Mouse (Mus musculus): ENCODE data around the gene Pcsk7. TPM values are rescaled to one million over a fixed set of nuclear protein-coding genes. Genes with fewer than 3 reads are reported as not detected.

Gene Pcsk7
- 19.4 and 19.7 TPM in 2 replicates for polyA plus RNA-seq (2016; fragmentation: Nextera tagmentation; extraction: Ambion mirVana)

- H3K27ac ChIP-seq (ENCODE audit: poor library complexity, severe bottlenecking) = peak within 1 kb of the TSS; percentile 96
- H3K9ac ChIP-seq = peak within 1 kb of the TSS; percentile 97
- peak; percentile 95 for ATAC-seq (ENCODE audit: insufficient number of reproducible peaks, low FRiP score)
- WGBS = under 1% methylated on average over 79 of the region's 80 CpGs
- peak within 1 kb of the TSS; percentile 95 for H3K4me3 ChIP-seq
- no peaks in the 10 kb centered on the region for H3K9me3 ChIP-seq (replicated peaks)
- H3K36me3 ChIP-seq = peaks cover 45% of the 10 kb centered on the region
- no peaks in the 10 kb centered on the region for H3K27me3 ChIP-seq (replicated peaks)
- H3K4me2 ChIP-seq = peak within 1 kb of the TSS; percentile 80
- peaks cover 21% of the 10 kb centered on the region for H3K4me1 ChIP-seq (replicated peaks)
These were observed at the start of gene Pcsk7, which contains the start of gene Rnf214 for GRCm38 (mm10) chr9:45906355-45907077. Gene Pcsk7 (plus strand): TSS chr9:45906497. Gene Rnf214 (minus strand): TSS chr9:45906911.

GRCm38 (mm10) chr9:45859364-45859763 is 46.9 kb upstream of the Pcsk7 start:
- ATAC-seq (ENCODE audit: insufficient number of reproducible peaks, low FRiP score) = no peak
- peaks cover 96% of the 10 kb centered on the region for H3K36me3 ChIP-seq
- 90% methylated on average over 10 of the region's 10 CpGs for WGBS

GRCm38 (mm10) chr9:45861813-45862212 is 44.5 kb upstream of the Pcsk7 start:
- Histone ChIP-seq H3K9me3 (replicated peaks) (no peaks in the 10 kb centered on the region), H3K27me3 (replicated peaks) (no peaks in the 10 kb centered on the region), H3K4me3 (no peak overlapping the region), H3K9ac (no peak overlapping the region), H3K27ac (ENCODE audit: poor library complexity, severe bottlenecking) (no peak overlapping the region), H3K4me2 (no peak overlapping the region), H3K36me3 (peaks cover 94% of the 10 kb centered on the region), H3K4me1 (replicated peaks) (no peaks in the 10 kb centered on the region)
- ATAC-seq (ENCODE audit: insufficient number of reproducible peaks, low FRiP score) = no peak
- 90% methylated on average over 7 of the region's 7 CpGs for WGBS

More at GRCm38 (mm10) chr9:45859364-45859763, 46.9 kb upstream of the Pcsk7 start:
- H3K9me3 ChIP-seq (replicated peaks) = no peaks in the 10 kb centered on the region
- H3K27me3 ChIP-seq (replicated peaks) = no peaks in the 10 kb centered on the region
- H3K27ac ChIP-seq (ENCODE audit: poor library complexity, severe bottlenecking) = no peak overlapping the region
- no peak overlapping the region for H3K4me2 ChIP-seq
- no peak overlapping the region for H3K9ac ChIP-seq
- H3K4me1 ChIP-seq (replicated peaks) = no peaks in the 10 kb centered on the region
- H3K4me3 ChIP-seq = no peak overlapping the region

- WGBS = 96% methylated on average over 3 of the region's 3 CpGs
- ATAC-seq (ENCODE audit: insufficient number of reproducible peaks, low FRiP score) = no peak
These were observed 37.1 kb upstream of the Pcsk7 start for GRCm38 (mm10) chr9:45869181-45869580.

GRCm38 (mm10) chr9:45870265-45870664 is 36.0 kb upstream of the Pcsk7 start:
- no peaks in the 10 kb centered on the region for H3K9me3 ChIP-seq (replicated peaks)
- H3K27me3 ChIP-seq (replicated peaks) = no peaks in the 10 kb centered on the region
- no peak overlapping the region for H3K4me2 ChIP-seq
- H3K9ac ChIP-seq = no peak overlapping the region
- ATAC-seq (ENCODE audit: insufficient number of reproducible peaks, low FRiP score) = no peak
- no peak overlapping the region for H3K27ac ChIP-seq (ENCODE audit: poor library complexity, severe bottlenecking)
- no peak overlapping the region for H3K4me3 ChIP-seq
- no peaks in the 10 kb centered on the region for H3K4me1 ChIP-seq (replicated peaks)
- H3K36me3 ChIP-seq = peaks cover 81% of the 10 kb centered on the region
- 89% methylated on average over 3 of the region's 3 CpGs for WGBS

More at GRCm38 (mm10) chr9:45869181-45869580, 37.1 kb upstream of the Pcsk7 start:
- H3K36me3 ChIP-seq = peaks cover 85% of the 10 kb centered on the region
- no peaks in the 10 kb centered on the region for H3K9me3 ChIP-seq (replicated peaks)
- no peak overlapping the region for H3K27ac ChIP-seq (ENCODE audit: poor library complexity, severe bottlenecking)
- no peak overlapping the region for H3K4me3 ChIP-seq
- H3K9ac ChIP-seq = no peak overlapping the region
- no peaks in the 10 kb centered on the region for H3K27me3 ChIP-seq (replicated peaks)
- H3K4me2 ChIP-seq = no peak overlapping the region
- no peaks in the 10 kb centered on the region for H3K4me1 ChIP-seq (replicated peaks)

GRCm38 (mm10) chr9:45877928-45878327 is 28.4 kb upstream of the Pcsk7 start:
- H3K36me3 ChIP-seq = peaks cover 61% of the 10 kb centered on the region
- no peaks in the 10 kb centered on the region for H3K4me1 ChIP-seq (replicated peaks)
- H3K27ac ChIP-seq (ENCODE audit: poor library complexity, severe bottlenecking) = no peak overlapping the region
- no peak for ATAC-seq (ENCODE audit: insufficient number of reproducible peaks, low FRiP score)
- H3K9ac ChIP-seq = no peak overlapping the region
- no peak overlapping the region for H3K4me3 ChIP-seq
- H3K27me3 ChIP-seq (replicated peaks) = no peaks in the 10 kb centered on the region
- 76% methylated on average over 2 of the region's 2 CpGs for WGBS
- H3K4me2 ChIP-seq = no peak overlapping the region
- H3K9me3 ChIP-seq (replicated peaks) = no peaks in the 10 kb centered on the region

- Histone ChIP-seq H3K4me2 (no peak overlapping the region), H3K4me3 (no peak overlapping the region), H3K27me3 (replicated peaks) (no peaks in the 10 kb centered on the region), H3K9ac (no peak overlapping the region), H3K9me3 (replicated peaks) (no peaks in the 10 kb centered on the region), H3K36me3 (peaks cover 89% of the 10 kb centered on the region), H3K4me1 (replicated peaks) (no peaks in the 10 kb centered on the region), H3K27ac (ENCODE audit: poor library complexity, severe bottlenecking) (no peak overlapping the region)
- no peak for ATAC-seq (ENCODE audit: insufficient number of reproducible peaks, low FRiP score)
These were observed 12.6 kb upstream of the Pcsk7 start for GRCm38 (mm10) chr9:45893681-45894080.

- no peaks in the 10 kb centered on the region for H3K27me3 ChIP-seq (replicated peaks)
- H3K9ac ChIP-seq = no peak overlapping the region
- ATAC-seq (ENCODE audit: insufficient number of reproducible peaks, low FRiP score) = no peak
- H3K4me1 ChIP-seq (replicated peaks) = peaks cover 21% of the 10 kb centered on the region
- 51% methylated on average over 4 of the region's 4 CpGs for WGBS
- H3K4me3 ChIP-seq = peak overlapping the region; percentile 95
- H3K27ac ChIP-seq (ENCODE audit: poor library complexity, severe bottlenecking) = no peak overlapping the region
- no peaks in the 10 kb centered on the region for H3K9me3 ChIP-seq (replicated peaks)
- H3K36me3 ChIP-seq = peaks cover 31% of the 10 kb centered on the region
- H3K4me2 ChIP-seq = peak overlapping the region; percentile 80
These were observed 1.1 kb upstream of the Pcsk7 start for GRCm38 (mm10) chr9:45905196-45905595.

GRCm38 (mm10) chr9:45905811-45906237 is 473 bp upstream of the Pcsk7 start:
- Histone ChIP-seq H3K9me3 (replicated peaks) (no peaks in the 10 kb centered on the region), H3K36me3 (peaks cover 38% of the 10 kb centered on the region), H3K9ac (peak overlapping the region; percentile 97), H3K4me1 (replicated peaks) (peaks cover 21% of the 10 kb centered on the region), H3K27me3 (replicated peaks) (no peaks in the 10 kb centered on the region), H3K4me2 (peak overlapping the region; percentile 80), H3K27ac (ENCODE audit: poor library complexity, severe bottlenecking) (peak overlapping the region; percentile 96), H3K4me3 (peak overlapping the region; percentile 95)
- 0% methylated on average over 19 of the region's 27 CpGs for WGBS
- peak; percentile 57 for ATAC-seq (ENCODE audit: insufficient number of reproducible peaks, low FRiP score)

- Histone ChIP-seq H3K4me1 (replicated peaks) (peaks cover 21% of the 10 kb centered on the region), H3K27ac (ENCODE audit: poor library complexity, severe bottlenecking) (peak overlapping the region; percentile 96), H3K9ac (peak overlapping the region; percentile 97), H3K4me3 (peak overlapping the region; percentile 95), H3K9me3 (replicated peaks) (no peaks in the 10 kb centered on the region), H3K36me3 (peaks cover 46% of the 10 kb centered on the region), H3K27me3 (replicated peaks) (no peaks in the 10 kb centered on the region), H3K4me2 (peak overlapping the region; percentile 80)
- peak; percentile 29 for ATAC-seq (ENCODE audit: insufficient number of reproducible peaks, low FRiP score)
- WGBS = 0% methylated on average over 19 of the region's 19 CpGs
These were observed 756 bp downstream of the Pcsk7 start for GRCm38 (mm10) chr9:45907078-45907428.

GRCm38 (mm10) chr9:45910995-45911394 is 4.7 kb downstream of the Pcsk7 start:
- no peak overlapping the region for H3K4me3 ChIP-seq
- H3K4me1 ChIP-seq (replicated peaks) = peaks cover 10% of the 10 kb centered on the region
- H3K27me3 ChIP-seq (replicated peaks) = no peaks in the 10 kb centered on the region
- ATAC-seq (ENCODE audit: insufficient number of reproducible peaks, low FRiP score) = no peak
- no peak overlapping the region for H3K9ac ChIP-seq
- no peaks in the 10 kb centered on the region for H3K9me3 ChIP-seq (replicated peaks)
- H3K4me2 ChIP-seq = no peak overlapping the region
- no peak overlapping the region for H3K27ac ChIP-seq (ENCODE audit: poor library complexity, severe bottlenecking)
- WGBS = 86% methylated on average over 3 of the region's 3 CpGs
- H3K36me3 ChIP-seq = peaks cover 72% of the 10 kb centered on the region
